Mouse (Mus musculus): ENCODE results near the gene Acss2. TPM values are rescaled to one million over a fixed set of nuclear protein-coding genes. Genes with fewer than 3 reads are reported as not detected.
A peak's percentile ranks its signal among the peaks of the same experiment; 100 is the strongest.

Gene Acss2
- polyA plus RNA-seq (2015; fragmentation: Nextera tagmentation; extraction: Ambion mirVana), result 20.0 and 22.5 TPM in 2 replicates

- Histone ChIP-seq H3K4me1 (replicated peaks) (peaks cover 21% of the 10 kb centered on the region), H3K27ac (peak within 1 kb of the TSS; percentile 84), H3K36me3 (no peaks in the 10 kb centered on the region), H3K27me3 (peaks cover 21% of the 10 kb centered on the region), H3K4me3 (peak within 1 kb of the TSS; percentile 90), H3K9ac (peak within 1 kb of the TSS; percentile 82), H3K4me2 (peak within 1 kb of the TSS; percentile 95), H3K9me3 (replicated peaks) (no peaks in the 10 kb centered on the region)
- ATAC-seq (replicated peaks; ENCODE audit: insufficient number of reproducible peaks, insufficient read depth, low FRiP score, low read depth), result peak; percentile 100
- 3% methylated on average over 70 of the region's 70 CpGs for whole genome bisulfite sequencing
Measured at GRCm38 (mm10) chr2:155517455-155518423, at the start of gene Acss2, which contains the start of gene Ggt7. Gene Acss2 (plus strand): TSS chr2:155517948. Gene Ggt7 (minus strand): TSS chr2:155518237.

- peaks cover 32% of the 10 kb centered on the region for H3K4me1 ChIP-seq (replicated peaks)
- 1% methylated on average over 54 of the region's 71 CpGs for WGBS
- H3K27me3 ChIP-seq, result no peaks in the 10 kb centered on the region
- H3K4me3 ChIP-seq, result peak overlapping the region; percentile 94
- no peaks in the 10 kb centered on the region for H3K36me3 ChIP-seq
- H3K9me3 ChIP-seq (replicated peaks), result no peaks in the 10 kb centered on the region
- peak; percentile 71 for ATAC-seq (replicated peaks; ENCODE audit: insufficient number of reproducible peaks, insufficient read depth, low FRiP score, low read depth)
- H3K9ac ChIP-seq, result peak overlapping the region; percentile 99
- peak overlapping the region; percentile 84 for H3K4me2 ChIP-seq
- H3K27ac ChIP-seq, result peak overlapping the region; percentile 95
Measured at GRCm38 (mm10) chr2:155472671-155473569, 44.8 kb upstream of the Acss2 start.

- Histone ChIP-seq H3K27ac (peak within 1 kb of the TSS; percentile 95), H3K4me2 (peak within 1 kb of the TSS; percentile 84), H3K4me3 (peak within 1 kb of the TSS; percentile 94), H3K9me3 (replicated peaks) (no peaks in the 10 kb centered on the region), H3K36me3 (no peaks in the 10 kb centered on the region), H3K4me1 (replicated peaks) (peaks cover 30% of the 10 kb centered on the region), H3K9ac (peak within 1 kb of the TSS; percentile 99), H3K27me3 (no peaks in the 10 kb centered on the region)
- ATAC-seq (replicated peaks; ENCODE audit: insufficient number of reproducible peaks, insufficient read depth, low FRiP score, low read depth), result peak; percentile 82
- WGBS, result under 1% methylated on average over 32 of the region's 72 CpGs
Measured at GRCm38 (mm10) chr2:155473570-155474088, 44.1 kb upstream of the Acss2 start, which contains the start of gene Ncoa6. Gene Ncoa6 (minus strand): TSS chr2:155473894.

GRCm38 (mm10) chr2:155482021-155482420, 35.7 kb upstream of the Acss2 start:
- Histone ChIP-seq H3K9me3 (replicated peaks) (no peaks in the 10 kb centered on the region), H3K27ac (no peak overlapping the region), H3K4me3 (no peak overlapping the region), H3K9ac (no peak overlapping the region), H3K4me1 (replicated peaks) (no peaks in the 10 kb centered on the region), H3K36me3 (no peaks in the 10 kb centered on the region), H3K4me2 (no peak overlapping the region), H3K27me3 (no peaks in the 10 kb centered on the region)
- WGBS, result 42% methylated on average over 3 of the region's 3 CpGs
- no peak for ATAC-seq (replicated peaks; ENCODE audit: insufficient number of reproducible peaks, insufficient read depth, low FRiP score, low read depth)

- 85% methylated on average over 6 of the region's 6 CpGs for WGBS
- Histone ChIP-seq H3K4me1 (replicated peaks) (no peaks in the 10 kb centered on the region), H3K36me3 (no peaks in the 10 kb centered on the region), H3K4me3 (no peak overlapping the region), H3K27me3 (no peaks in the 10 kb centered on the region), H3K9ac (no peak overlapping the region), H3K9me3 (replicated peaks) (no peaks in the 10 kb centered on the region), H3K27ac (no peak overlapping the region), H3K4me2 (no peak overlapping the region)
- no peak for ATAC-seq (replicated peaks; ENCODE audit: insufficient number of reproducible peaks, insufficient read depth, low FRiP score, low read depth)
Measured at GRCm38 (mm10) chr2:155490998-155491397, 26.8 kb upstream of the Acss2 start.

- Histone ChIP-seq H3K9me3 (replicated peaks) (no peaks in the 10 kb centered on the region), H3K27ac (no peak overlapping the region), H3K4me3 (no peak overlapping the region), H3K4me2 (no peak overlapping the region), H3K27me3 (no peaks in the 10 kb centered on the region), H3K36me3 (no peaks in the 10 kb centered on the region), H3K9ac (no peak overlapping the region), H3K4me1 (replicated peaks) (peaks cover 5% of the 10 kb centered on the region; the same call in 1 of the 2 replicates)
- no peak for ATAC-seq (replicated peaks; ENCODE audit: insufficient number of reproducible peaks, insufficient read depth, low FRiP score, low read depth)
- 72% methylated on average over 7 of the region's 7 CpGs for WGBS
Measured at GRCm38 (mm10) chr2:155502596-155502995, 15.2 kb upstream of the Acss2 start.

GRCm38 (mm10) chr2:155504440-155505355, 13.1 kb upstream of the Acss2 start:
- 54% methylated on average over 13 of the region's 13 CpGs for WGBS

GRCm38 (mm10) chr2:155505811-155506210, 11.9 kb upstream of the Acss2 start:
- WGBS, result 89% methylated on average over 9 of the region's 9 CpGs
- H3K4me1 ChIP-seq (replicated peaks), result peaks cover 5% of the 10 kb centered on the region; the same call in 1 of the 2 replicates
- H3K36me3 ChIP-seq, result no peaks in the 10 kb centered on the region
- H3K4me3 ChIP-seq, result no peak overlapping the region
- H3K9me3 ChIP-seq (replicated peaks), result no peaks in the 10 kb centered on the region
- no peak overlapping the region for H3K27ac ChIP-seq
- H3K9ac ChIP-seq, result no peak overlapping the region
- no peaks in the 10 kb centered on the region for H3K27me3 ChIP-seq
- H3K4me2 ChIP-seq, result no peak overlapping the region
- ATAC-seq (replicated peaks; ENCODE audit: insufficient number of reproducible peaks, insufficient read depth, low FRiP score, low read depth), result no peak

More at GRCm38 (mm10) chr2:155504440-155505355, 13.1 kb upstream of the Acss2 start:
- Histone ChIP-seq H3K27me3 (no peaks in the 10 kb centered on the region), H3K27ac (no peak overlapping the region), H3K4me2 (no peak overlapping the region), H3K36me3 (no peaks in the 10 kb centered on the region), H3K4me1 (replicated peaks) (peaks cover 5% of the 10 kb centered on the region; the same call in 1 of the 2 replicates), H3K9ac (no peak overlapping the region), H3K9me3 (replicated peaks) (no peaks in the 10 kb centered on the region), H3K4me3 (no peak overlapping the region)
- no peak for ATAC-seq (replicated peaks; ENCODE audit: insufficient number of reproducible peaks, insufficient read depth, low FRiP score, low read depth)

GRCm38 (mm10) chr2:155507721-155508470, 9.9 kb upstream of the Acss2 start:
- no peaks in the 10 kb centered on the region for H3K36me3 ChIP-seq
- H3K4me3 ChIP-seq, result no peak overlapping the region
- no peak overlapping the region for H3K27ac ChIP-seq
- peaks cover 5% of the 10 kb centered on the region; the same call in 1 of the 2 replicates for H3K27me3 ChIP-seq
- no peak overlapping the region for H3K4me2 ChIP-seq
- no peak overlapping the region for H3K9ac ChIP-seq
- WGBS, result 46% methylated on average over 10 of the region's 10 CpGs
- H3K4me1 ChIP-seq (replicated peaks), result peaks cover 5% of the 10 kb centered on the region; the same call in 1 of the 2 replicates
- ATAC-seq (replicated peaks; ENCODE audit: insufficient number of reproducible peaks, insufficient read depth, low FRiP score, low read depth), result no peak
- H3K9me3 ChIP-seq (replicated peaks), result no peaks in the 10 kb centered on the region

Data from heart, embryonic 15.5 days (tissue).